Mouse (Mus musculus): ENCODE data around the gene Ndufaf2.

GRCm38 (mm10) chr13:108039902-108040301 lies 118.5 kb downstream of the Ndufaf2 start:
- no peak for TF ChIP-seq MAFK (IDR thresholded peaks at IDR 0.05; ENCODE audit: insufficient read depth, low read depth, low read length)
- TF ChIP-seq ZNF384 (IDR thresholded peaks at IDR 0.05; ENCODE audit: low read depth, low read length), result no peak
- no peak for TF ChIP-seq ZC3H11A (IDR thresholded peaks at IDR 0.05; ENCODE audit: borderline replicate concordance, low read depth, low read length)
- TF ChIP-seq CHD2 (IDR thresholded peaks at IDR 0.05; ENCODE audit: low read depth, low read length), result no peak
